Mouse (Mus musculus) midbrain, embryonic 14.5 days (tissue): Measurements from ENCODE around the gene Bcor. TPM values are rescaled to one million over a fixed set of nuclear protein-coding genes. Genes with fewer than 3 reads are reported as not detected.

Experiments
- ATAC-seq: fragments of 200-750 bp; cut with Nextera tagmentation; 2 replicates; pipeline ENCODE4 v1.8.0; 2017; ENCODE audit warnings: moderate number of reproducible peaks, moderate library complexity; ENCODE audit not compliant: low FRiP score, low TSS enrichment
- DNase-seq: peaks from one replicate; pipeline ENCODE4 v3.0.0-alpha.2; 2015
- H3K27ac ChIP-seq: fragments of 300-500 bp; sonication (generic); replicated peaks from 2 replicates; pipeline ENCODE4 v1.5.1; 2014; ENCODE audit warnings: mild to moderate bottlenecking, low read depth, low read length, moderate library complexity
- H3K27me3 ChIP-seq: fragments of 300-500 bp; sonication (generic); 2 replicates; pipeline ENCODE4 v1.6.1; 2014; ENCODE audit warnings: low read length, control low read depth, mixed read lengths; ENCODE audit not compliant: control insufficient read depth, insufficient read depth
- H3K36me3 ChIP-seq: fragments of 300-500 bp; sonication (generic); 2 replicates; pipeline ENCODE4 v1.6.1; 2014; ENCODE audit warnings: low read length, control low read depth; ENCODE audit not compliant: control insufficient read depth, insufficient read depth
- H3K4me1 ChIP-seq: fragments of 300-500 bp; sonication (generic); 2 replicates; pipeline ENCODE4 v1.6.1; 2014; ENCODE audit warnings: mild to moderate bottlenecking, antibody characterized with exemption, low read length, control low read depth; ENCODE audit not compliant: control insufficient read depth, insufficient read depth
- H3K4me2 ChIP-seq: fragments of 300-500 bp; sonication (generic); 2 replicates; pipeline ENCODE4 v1.6.1; 2014; ENCODE audit warnings: mild to moderate bottlenecking, low read length, moderate library complexity
- H3K4me3 ChIP-seq: fragments of 300-500 bp; sonication (generic); replicated peaks from 2 replicates; pipeline ENCODE4 v1.5.1; 2014; ENCODE audit warnings: low read depth, low read length
- H3K9ac ChIP-seq: fragments of 300-500 bp; sonication (generic); replicated peaks from 2 replicates; pipeline ENCODE4 v1.6.1; 2014; ENCODE audit warnings: mild to moderate bottlenecking, low read length, moderate library complexity
- H3K9me3 ChIP-seq: fragments of 300-500 bp; sonication (generic); 2 replicates; pipeline ENCODE4 v1.6.1; 2016; ENCODE audit warnings: low read length, control low read depth, mixed read lengths; ENCODE audit not compliant: control insufficient read depth
- WGBS: fragments of 180-500 bp; shearing (Covaris S2); extraction: QIAGEN DNeasy Blood & Tissue Kit; methylation state at CpG from one replicate; pipeline ENCODE4 v1.1.7; 2014; 5-methylcytosine and 5-hydroxymethylcytosine counted together
- polyA plus RNA-seq: library from polyadenylated mRNA; unstranded; fragments of >200 nt; fragmentation: Nextera tagmentation; extraction: Ambion mirVana; gene quantifications from 2 replicates; pipeline ENCODE4 v1.2.1, GENCODE M21; 2014

Bcor gene
- polyA plus RNA-seq, 1 experiment from 2014 or later: 26.6 TPM

GRCm38 (mm10) chrX:12041453-12041852, 118.7 kb downstream of the Bcor start:
- DNase-seq (no peak), ATAC-seq (no peak)
- H3K36me3 ChIP-seq: peaks cover 52% of the 10 kb centered on the region
- H3K9me3 ChIP-seq: no peaks in the 10 kb centered on the region
- H3K4me2 ChIP-seq: no peak overlapping the region
- H3K27me3 ChIP-seq: no peaks in the 10 kb centered on the region
- 94% methylated on average over 5 of the region's 5 CpGs for WGBS
- no peak overlapping the region for H3K9ac ChIP-seq
- no peak overlapping the region for H3K27ac ChIP-seq
- no peak overlapping the region for H3K4me3 ChIP-seq
- no peaks in the 10 kb centered on the region for H3K4me1 ChIP-seq

GRCm38 (mm10) chrX:12014726-12015464, 145.3 kb downstream of the Bcor start:
- Histone ChIP-seq H3K27ac (no peak overlapping the region), H3K9me3 (no peaks in the 10 kb centered on the region), H3K27me3 (no peaks in the 10 kb centered on the region), H3K4me2 (no peak overlapping the region), H3K36me3 (no peaks in the 10 kb centered on the region), H3K4me1 (no peaks in the 10 kb centered on the region), H3K4me3 (no peak overlapping the region), H3K9ac (no peak overlapping the region)
- DNase-seq (no peak), ATAC-seq (no peak)
- WGBS: 45% methylated on average over 15 of the region's 15 CpGs

DNA sequence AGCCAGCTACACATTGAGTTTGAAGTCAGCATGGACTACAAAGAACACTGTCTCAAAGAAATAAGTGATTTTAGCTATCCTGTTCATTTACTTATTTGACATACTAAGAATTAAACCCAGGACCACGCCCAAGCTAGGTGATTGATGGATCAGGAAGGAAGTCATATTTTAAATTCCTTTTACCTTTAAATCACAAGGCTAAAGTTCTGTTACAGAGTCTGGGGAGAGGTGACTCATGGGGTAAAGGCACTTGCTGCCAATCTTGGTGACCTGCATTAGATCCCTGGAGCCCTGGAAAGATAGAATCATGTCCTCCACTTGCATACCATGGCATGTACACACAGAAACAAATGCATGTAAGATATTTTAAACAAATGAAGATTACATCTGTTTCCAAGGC, 149.5 kb downstream of the Bcor start:
- Histone ChIP-seq H3K4me1 (peaks cover 13% of the 10 kb centered on the region; the same call in 1 of the 2 replicates), H3K27ac (no peak overlapping the region), H3K9ac (no peak overlapping the region), H3K9me3 (no peaks in the 10 kb centered on the region), H3K4me2 (no peak overlapping the region), H3K4me3 (no peak overlapping the region), H3K27me3 (no peaks in the 10 kb centered on the region; the same call in 1 of the 2 replicates), H3K36me3 (no peaks in the 10 kb centered on the region)
- no peak for ATAC-seq
- 85% methylated on average over 1 of the region's 1 CpGs for WGBS
- no peak for DNase-seq

DNA sequence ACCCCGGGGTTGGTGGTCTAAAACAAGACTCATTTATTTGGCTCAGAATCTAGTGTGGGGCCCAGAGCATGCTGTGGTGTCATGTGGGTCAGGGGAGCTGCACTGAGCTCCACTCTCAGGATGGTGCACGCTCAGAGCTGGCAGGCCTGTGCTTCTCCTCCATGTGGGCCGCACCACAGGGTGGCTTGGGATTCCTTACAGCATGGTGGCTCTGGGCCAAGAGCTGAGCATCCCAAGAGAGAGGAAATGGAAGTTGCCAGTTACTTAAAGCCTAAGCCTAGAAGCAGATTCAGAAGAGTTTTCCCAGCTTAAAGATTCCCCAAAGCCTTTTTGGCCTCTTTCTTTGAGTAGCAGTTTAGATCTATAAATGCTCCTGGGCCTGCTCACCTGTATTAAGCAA, 151.1 kb downstream of the Bcor start:
- H3K27me3 ChIP-seq: peaks cover 7% of the 10 kb centered on the region; the same call in 1 of the 2 replicates

DNA sequence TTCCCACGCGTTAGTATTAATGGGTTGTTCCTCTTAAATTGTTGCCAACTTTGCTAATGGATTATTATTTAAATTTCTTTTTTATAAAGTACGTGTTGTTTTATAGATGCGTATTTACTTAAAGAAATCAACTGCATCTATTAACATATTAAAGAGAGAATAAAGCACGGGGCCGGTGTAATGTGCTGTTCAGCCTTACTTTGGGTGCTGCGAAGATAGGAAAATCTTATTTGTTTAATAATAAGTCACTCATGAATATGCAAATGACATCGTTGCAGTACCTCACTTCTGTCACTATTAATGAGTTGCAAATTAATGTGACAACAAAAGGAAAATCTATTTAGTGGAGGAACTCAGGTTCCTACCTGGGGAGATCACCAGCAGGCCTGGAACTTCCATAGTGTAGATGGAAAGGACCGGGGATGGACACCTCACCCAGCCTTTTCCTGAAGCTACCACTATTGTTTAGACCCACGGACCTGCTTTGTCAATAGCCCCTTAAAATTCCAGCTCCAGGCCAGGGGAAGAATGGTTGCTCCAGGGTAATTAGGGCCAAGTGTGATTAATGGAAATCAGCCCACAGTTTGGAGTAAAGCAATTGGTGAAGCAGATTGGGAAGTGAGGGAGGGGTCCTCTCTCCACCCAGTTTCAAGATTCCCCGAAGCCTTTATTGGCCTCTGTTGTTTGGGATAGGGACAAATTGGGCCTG, 152.2 kb downstream of the Bcor start:
- Histone ChIP-seq H3K4me1 (peaks cover 28% of the 10 kb centered on the region), H3K9ac (no peak overlapping the region), H3K4me2 (peak overlapping the region; percentile 61), H3K4me3 (no peak overlapping the region), H3K9me3 (no peaks in the 10 kb centered on the region), H3K27ac (peak overlapping the region; percentile 26; the same call in 1 of the 2 replicates), H3K36me3 (no peaks in the 10 kb centered on the region), H3K27me3 (peaks cover 7% of the 10 kb centered on the region; the same call in 1 of the 2 replicates)
- 9% methylated on average over 11 of the region's 11 CpGs for WGBS
- ATAC-seq (no peak), DNase-seq (peak; percentile 41)

More for the DNA sequence above, 151.1 kb downstream of the Bcor start:
- H3K27ac ChIP-seq: no peak overlapping the region
- no peaks in the 10 kb centered on the region for H3K9me3 ChIP-seq
- no peak overlapping the region for H3K9ac ChIP-seq
- WGBS: 47% methylated on average over 3 of the region's 3 CpGs
- ATAC-seq (no peak), DNase-seq (peak; percentile 15)
- H3K4me3 ChIP-seq: no peak overlapping the region
- H3K36me3 ChIP-seq: no peaks in the 10 kb centered on the region
- H3K4me2 ChIP-seq: no peak overlapping the region
- peaks cover 24% of the 10 kb centered on the region for H3K4me1 ChIP-seq

GRCm38 (mm10) chrX:12006882-12007753, 153.0 kb downstream of the Bcor start:
- DNase-seq (peak; percentile 81), ATAC-seq (peak; percentile 73)
- H3K4me1 ChIP-seq: peaks cover 34% of the 10 kb centered on the region
- peak overlapping the region; percentile 55 for H3K9ac ChIP-seq
- H3K4me2 ChIP-seq: peak overlapping the region; percentile 61
- no peaks in the 10 kb centered on the region for H3K36me3 ChIP-seq
- H3K27ac ChIP-seq: peak overlapping the region; percentile 93
- H3K4me3 ChIP-seq: peak overlapping the region; percentile 37
- WGBS: 5% methylated on average over 62 of the region's 75 CpGs
- no peaks in the 10 kb centered on the region for H3K9me3 ChIP-seq
- H3K27me3 ChIP-seq: peaks cover 7% of the 10 kb centered on the region; the same call in 1 of the 2 replicates

- Histone ChIP-seq H3K4me1 (peaks cover 42% of the 10 kb centered on the region), H3K9ac (peak overlapping the region; percentile 55), H3K27ac (peak overlapping the region; percentile 93), H3K27me3 (peaks cover 7% of the 10 kb centered on the region; the same call in 1 of the 2 replicates), H3K36me3 (no peaks in the 10 kb centered on the region), H3K4me2 (peak overlapping the region; percentile 61), H3K4me3 (peak overlapping the region; percentile 37), H3K9me3 (no peaks in the 10 kb centered on the region)
- WGBS: 7% methylated on average over 57 of the region's 57 CpGs
- ATAC-seq: peak; percentile 78
- peak; percentile 83 for DNase-seq
These were observed 153.9 kb downstream of the Bcor start for GRCm38 (mm10) chrX:12006031-12006881.
